Mouse (Mus musculus) intestine, embryonic 15.5 days (tissue): ENCODE measurements at regions not wholly inside any gene's neighbourhood (a gene's known extent, or its start where the extent isn't known, plus 50 kb on each side); places are given as distances from the start of the nearest gene placed in this dataset.
"Not testable (repeated sequence)": the region's sequence is repeated elsewhere in the genome, so short reads cannot be mapped to it uniquely, and the experiment has no call there.

Source experiments
- ATAC-seq: fragments of 200-750 bp; cut with Nextera tagmentation; 2 replicates; pipeline ENCODE4 v1.8.0; 2017; ENCODE audit warnings: moderate TSS enrichment, moderate library complexity
- H3K27ac ChIP-seq: fragments of 300-500 bp; sonication (generic); 2 replicates; pipeline ENCODE4 v1.5.1; 2015; ENCODE audit warnings: mild to moderate bottlenecking, inconsistent platforms
- H3K27me3 ChIP-seq: fragments of 300-500 bp; sonication (generic); replicated peaks from 2 replicates; pipeline ENCODE4 v1.6.1; 2015; ENCODE audit warnings: inconsistent platforms
- H3K36me3 ChIP-seq: fragments of 300-500 bp; sonication (generic); 2 replicates; pipeline ENCODE4 v1.6.1; 2015; ENCODE audit warnings: inconsistent platforms
- H3K4me1 ChIP-seq: fragments of 300-500 bp; sonication (generic); replicated peaks from 2 replicates; pipeline ENCODE4 v1.6.1; 2015; ENCODE audit warnings: inconsistent platforms
- H3K4me2 ChIP-seq: fragments of 300-500 bp; sonication (generic); replicated peaks from 2 replicates; pipeline ENCODE4 v1.6.1; 2015; ENCODE audit warnings: mild to moderate bottlenecking, inconsistent platforms
- H3K4me3 ChIP-seq: fragments of 300-500 bp; sonication (generic); replicated peaks from 2 replicates; pipeline ENCODE4 v1.5.1; 2015; ENCODE audit warnings: inconsistent platforms
- H3K9ac ChIP-seq: fragments of 300-500 bp; sonication (generic); 2 replicates; pipeline ENCODE4 v1.6.1; 2015; ENCODE audit warnings: inconsistent platforms
- H3K9me3 ChIP-seq: fragments of 300-500 bp; sonication (generic); 2 replicates; pipeline ENCODE4 v1.6.1; 2016; ENCODE audit warnings: inconsistent platforms
- WGBS: fragments of 180-500 bp; shearing (Covaris S2); methylation state at CpG from one replicate; pipeline ENCODE4 v1.1.7; 2015; 5-methylcytosine and 5-hydroxymethylcytosine counted together

- Histone ChIP-seq H3K4me2 (no peak overlapping the region), H3K27ac (no peak overlapping the region), H3K9ac (no peak overlapping the region), H3K27me3 (no peaks in the 10 kb centered on the region), H3K36me3 (no peaks in the 10 kb centered on the region), H3K9me3 (no peaks in the 10 kb centered on the region), H3K4me3 (no peak overlapping the region), H3K4me1 (no peaks in the 10 kb centered on the region)
- ATAC-seq = no peak
Observed at GRCm38 (mm10) chr1:13042326-13042725, 1628.4 kb downstream of the A830018L16Rik start.

GRCm38 (mm10) chr1:13050140-13050775 is 1636.4 kb downstream of the A830018L16Rik start:
- Histone ChIP-seq H3K27ac (no peak overlapping the region), H3K9me3 (no peaks in the 10 kb centered on the region), H3K4me1 (no peaks in the 10 kb centered on the region), H3K27me3 (no peaks in the 10 kb centered on the region), H3K4me3 (no peak overlapping the region), H3K36me3 (no peaks in the 10 kb centered on the region), H3K9ac (no peak overlapping the region), H3K4me2 (peak overlapping the region; percentile 42)
- no peak for ATAC-seq
- 20% methylated on average over 17 of the region's 17 CpGs for WGBS

DNA sequence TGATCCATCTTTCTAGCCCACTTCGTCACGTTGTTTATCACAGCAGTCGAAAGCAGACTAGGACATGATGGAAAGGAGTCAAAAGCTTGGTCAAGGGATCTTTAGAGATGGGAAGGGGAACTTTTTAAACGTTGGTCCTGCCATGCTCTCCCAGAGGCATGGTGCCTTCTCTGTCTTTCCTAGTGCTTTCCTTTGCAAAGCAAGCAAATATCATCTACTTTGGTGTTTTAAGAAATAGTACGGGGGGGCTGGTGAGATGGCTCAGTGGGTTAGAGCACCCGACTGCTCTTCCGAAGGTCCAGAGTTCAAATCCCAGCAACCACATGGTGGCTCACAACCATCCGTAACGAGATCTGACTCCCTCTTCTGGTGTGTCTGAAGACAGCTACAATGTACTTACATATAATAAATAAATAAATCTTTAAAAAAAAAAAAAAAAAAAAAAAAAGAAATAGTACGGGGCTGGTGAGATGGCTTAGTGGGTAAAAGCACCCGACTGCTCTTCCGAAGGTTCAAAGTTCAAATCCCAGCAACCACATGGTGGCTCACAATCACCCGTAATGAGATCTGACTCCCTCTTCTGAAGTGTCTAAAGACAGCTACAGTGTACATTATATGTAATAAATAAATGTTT is 1637.6 kb downstream of the A830018L16Rik start:
- not testable (repeated sequence) for H3K4me1 ChIP-seq, H3K27ac ChIP-seq, H3K27me3 ChIP-seq, H3K4me2 ChIP-seq, H3K4me3 ChIP-seq, ATAC-seq, H3K9me3 ChIP-seq, H3K36me3 ChIP-seq, H3K9ac ChIP-seq
- 69% methylated on average over 13 of the region's 13 CpGs for WGBS

DNA sequence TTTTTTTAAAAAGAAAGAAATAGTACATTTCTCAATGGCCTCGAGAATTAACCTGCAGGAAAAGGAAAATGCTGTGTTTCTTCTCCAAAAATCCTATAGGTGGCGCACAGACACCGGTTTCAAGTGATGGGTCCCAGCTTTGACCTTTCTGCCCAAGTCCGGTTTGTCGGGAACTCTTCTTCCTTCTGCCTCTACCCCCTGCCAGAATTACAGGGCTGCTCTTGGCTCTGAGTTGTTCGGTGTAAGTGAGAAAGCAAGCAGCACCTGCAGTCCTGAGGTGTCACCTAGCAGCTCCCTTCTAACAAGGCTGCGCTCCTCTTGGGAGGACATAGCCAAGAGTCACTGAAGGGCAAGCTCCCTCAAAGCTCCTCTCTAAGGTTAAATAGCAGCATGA is 1638.2 kb downstream of the A830018L16Rik start:
- Histone ChIP-seq H3K4me3 (peak overlapping the region; percentile 14; the same call in 1 of the 2 replicates), H3K36me3 (no peaks in the 10 kb centered on the region), H3K4me2 (peak overlapping the region; percentile 53), H3K27ac (no peak overlapping the region), H3K9me3 (no peaks in the 10 kb centered on the region), H3K27me3 (no peaks in the 10 kb centered on the region), H3K9ac (no peak overlapping the region), H3K4me1 (no peaks in the 10 kb centered on the region)
- 10% methylated on average over 7 of the region's 7 CpGs for whole genome bisulfite sequencing
- peak; percentile 59 for ATAC-seq

GRCm38 (mm10) chr1:13057741-13058140 is 1643.8 kb downstream of the A830018L16Rik start:
- Histone ChIP-seq H3K9ac (no peak overlapping the region), H3K27me3 (no peaks in the 10 kb centered on the region), H3K27ac (no peak overlapping the region), H3K36me3 (no peaks in the 10 kb centered on the region), H3K4me1 (no peaks in the 10 kb centered on the region), H3K9me3 (no peaks in the 10 kb centered on the region), H3K4me2 (0 out of 2 replicates have a peak overlapping the region, but pooled peaks have one; percentile 22), H3K4me3 (no peak overlapping the region)
- no peak for ATAC-seq
- WGBS = 28% methylated on average over 14 of the region's 14 CpGs

DNA sequence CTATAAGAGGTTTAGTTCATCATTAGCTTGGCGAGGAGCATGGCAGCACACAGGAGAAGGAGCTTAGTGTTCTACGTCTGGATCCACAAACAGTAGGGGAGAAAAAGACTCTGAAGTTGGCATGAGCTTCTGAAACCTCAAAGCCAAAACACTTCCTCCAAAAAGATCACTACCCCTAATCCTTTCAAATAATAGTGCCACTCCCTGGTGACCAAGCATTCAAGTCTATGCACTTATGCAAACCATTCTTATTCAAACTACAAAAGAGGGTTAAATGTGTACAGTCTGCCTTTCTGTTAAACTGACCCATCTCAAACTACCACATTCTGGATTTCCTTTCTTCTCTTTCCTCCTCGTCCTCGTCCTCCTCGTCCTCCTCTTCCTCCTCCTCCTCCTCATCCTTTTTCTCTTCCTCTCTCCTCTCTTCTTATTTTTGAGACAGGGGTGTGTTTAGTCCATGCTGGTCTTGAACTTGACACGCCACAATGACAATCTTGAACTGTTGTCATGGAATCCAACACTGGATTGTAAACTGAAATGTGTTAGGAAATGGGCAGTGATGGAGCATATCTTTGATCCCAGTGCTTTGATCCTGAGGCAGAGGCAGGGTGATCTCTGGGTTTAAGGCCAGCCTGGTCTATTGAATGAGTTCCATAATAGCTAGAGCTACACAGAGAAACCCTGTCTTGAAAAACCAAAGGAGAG is 1645.9 kb downstream of the A830018L16Rik start:
- no peak overlapping the region for H3K27ac ChIP-seq
- no peaks in the 10 kb centered on the region for H3K36me3 ChIP-seq
- H3K4me2 ChIP-seq = no peak overlapping the region
- ATAC-seq = no peak
- no peak overlapping the region for H3K4me3 ChIP-seq
- WGBS = 78% methylated on average over 6 of the region's 6 CpGs
- H3K4me1 ChIP-seq = no peaks in the 10 kb centered on the region
- H3K27me3 ChIP-seq = no peaks in the 10 kb centered on the region
- H3K9ac ChIP-seq = no peak overlapping the region
- H3K9me3 ChIP-seq = no peaks in the 10 kb centered on the region
